Mouse (Mus musculus) intestine, embryonic 15.5 days (tissue): ENCODE data around the gene 4930556J24Rik. TPM values are rescaled to one million over a fixed set of nuclear protein-coding genes. Genes with fewer than 3 reads are reported as not detected.

Source experiments
- ATAC-seq: fragments of 200-750 bp; cut with Nextera tagmentation; 2 replicates; pipeline ENCODE4 v1.8.0; 2017; ENCODE audit warnings: moderate TSS enrichment, moderate library complexity
- H3K27ac ChIP-seq: fragments of 300-500 bp; sonication (generic); 2 replicates; pipeline ENCODE4 v1.5.1; 2015; ENCODE audit warnings: mild to moderate bottlenecking, inconsistent platforms
- H3K27me3 ChIP-seq: fragments of 300-500 bp; sonication (generic); replicated peaks from 2 replicates; pipeline ENCODE4 v1.6.1; 2015; ENCODE audit warnings: inconsistent platforms
- H3K36me3 ChIP-seq: fragments of 300-500 bp; sonication (generic); 2 replicates; pipeline ENCODE4 v1.6.1; 2015; ENCODE audit warnings: inconsistent platforms
- H3K4me1 ChIP-seq: fragments of 300-500 bp; sonication (generic); replicated peaks from 2 replicates; pipeline ENCODE4 v1.6.1; 2015; ENCODE audit warnings: inconsistent platforms
- H3K4me2 ChIP-seq: fragments of 300-500 bp; sonication (generic); replicated peaks from 2 replicates; pipeline ENCODE4 v1.6.1; 2015; ENCODE audit warnings: mild to moderate bottlenecking, inconsistent platforms
- H3K4me3 ChIP-seq: fragments of 300-500 bp; sonication (generic); replicated peaks from 2 replicates; pipeline ENCODE4 v1.5.1; 2015; ENCODE audit warnings: inconsistent platforms
- H3K9ac ChIP-seq: fragments of 300-500 bp; sonication (generic); 2 replicates; pipeline ENCODE4 v1.6.1; 2015; ENCODE audit warnings: inconsistent platforms
- H3K9me3 ChIP-seq: fragments of 300-500 bp; sonication (generic); 2 replicates; pipeline ENCODE4 v1.6.1; 2016; ENCODE audit warnings: inconsistent platforms
- WGBS: fragments of 180-500 bp; shearing (Covaris S2); methylation state at CpG from one replicate; pipeline ENCODE4 v1.1.7; 2015; 5-methylcytosine and 5-hydroxymethylcytosine counted together
- polyA plus RNA-seq: library from polyadenylated mRNA; unstranded; fragments of >200 nt; fragmentation: Nextera tagmentation; extraction: Ambion mirVana; gene quantifications from 2 replicates; pipeline ENCODE4 v1.2.1, GENCODE M21; 2015

The 4930556J24Rik gene
- polyA plus RNA-seq, 1 experiment from 2014 or later = not detected

GRCm38 (mm10) chr11:3895933-3896332, 80.6 kb downstream of the 4930556J24Rik start:
- Histone ChIP-seq H3K4me3 (no peak overlapping the region), H3K27me3 (no peaks in the 10 kb centered on the region), H3K9me3 (no peaks in the 10 kb centered on the region), H3K36me3 (no peaks in the 10 kb centered on the region), H3K4me1 (0 out of 2 replicates have a peak, but pooled peaks cover 6% of the 10 kb centered on the region), H3K9ac (no peak overlapping the region), H3K4me2 (no peak overlapping the region), H3K27ac (no peak overlapping the region)
- WGBS = 81% methylated on average over 1 of the region's 1 CpGs
- no peak for ATAC-seq

GRCm38 (mm10) chr11:3895458-3895857, 81.1 kb downstream of the 4930556J24Rik start:
- H3K4me3 ChIP-seq = peak overlapping the region; percentile 48
- ATAC-seq = peak; percentile 86
- peak overlapping the region; percentile 93 for H3K27ac ChIP-seq
- H3K27me3 ChIP-seq = no peaks in the 10 kb centered on the region
- no peaks in the 10 kb centered on the region for H3K9me3 ChIP-seq
- 0 out of 2 replicates have a peak, but pooled peaks cover 5% of the 10 kb centered on the region for H3K4me1 ChIP-seq
- no peaks in the 10 kb centered on the region for H3K36me3 ChIP-seq
- H3K9ac ChIP-seq = peak overlapping the region; percentile 44
- 3% methylated on average over 10 of the region's 10 CpGs for WGBS
- H3K4me2 ChIP-seq = peak overlapping the region; percentile 95

- Histone ChIP-seq H3K9me3 (no peaks in the 10 kb centered on the region), H3K27ac (peak within 1 kb of the TSS; percentile 93), H3K4me2 (peak within 1 kb of the TSS; percentile 95), H3K27me3 (no peaks in the 10 kb centered on the region), H3K4me3 (peak within 1 kb of the TSS; percentile 48), H3K4me1 (0 out of 2 replicates have a peak, but pooled peaks cover 2% of the 10 kb centered on the region), H3K36me3 (no peaks in the 10 kb centered on the region), H3K9ac (peak within 1 kb of the TSS; percentile 44)
- WGBS = 4% methylated on average over 46 of the region's 46 CpGs
- ATAC-seq = peak; percentile 97
Measured at GRCm38 (mm10) chr11:3894406-3895281, 81.9 kb downstream of the 4930556J24Rik start, which contains the start of the genes 4921536K21Rik and Dusp18. Gene 4921536K21Rik (minus strand): TSS chr11:3895098. Gene Dusp18 (plus strand): TSS chr11:3895240.

- Histone ChIP-seq H3K9ac (no peak overlapping the region), H3K4me2 (no peak overlapping the region), H3K27ac (no peak overlapping the region), H3K9me3 (no peaks in the 10 kb centered on the region), H3K4me1 (0 out of 2 replicates have a peak, but pooled peaks cover 2% of the 10 kb centered on the region), H3K36me3 (no peaks in the 10 kb centered on the region), H3K4me3 (no peak overlapping the region), H3K27me3 (no peaks in the 10 kb centered on the region)
- ATAC-seq = no peak
- WGBS = 82% methylated on average over 6 of the region's 6 CpGs
Measured at GRCm38 (mm10) chr11:3893970-3894369, 82.6 kb downstream of the 4930556J24Rik start.

Other genes starting within 250 kb of the 4930556J24Rik start
- gene Osbp2, start 112.9 kb downstream of the 4930556J24Rik start, polyA plus RNA-seq = 0.50 and 1.1 TPM in 2 replicates
- gene 4921536K21Rik, start 81.7 kb downstream of the 4930556J24Rik start, polyA plus RNA-seq = 0.27 and 0.29 TPM in 2 replicates
- gene Dusp18, start 81.5 kb downstream of the 4930556J24Rik start, polyA plus RNA-seq = 6.4 and 7.0 TPM in 2 replicates
- 3.2 and 3.4 TPM in 2 replicates for gene Slc35e4, start 62.1 kb downstream of the 4930556J24Rik start, polyA plus RNA-seq
- gene Tcn2, start 44.6 kb downstream of the 4930556J24Rik start, polyA plus RNA-seq = 57.5 and 63.7 TPM in 2 replicates
- 81.3 and 84.1 TPM in 2 replicates for gene Pes1, start 12.8 kb downstream of the 4930556J24Rik start, polyA plus RNA-seq
- gene Gal3st1, start 6.9 kb upstream of the 4930556J24Rik start, polyA plus RNA-seq = 26.0 and 27.0 TPM in 2 replicates
- gene Sec14l4, start 54.7 kb upstream of the 4930556J24Rik start, polyA plus RNA-seq = 0.52 and 0.63 TPM in 2 replicates
- not detected in 2 replicates for gene Sec14l3, start 88.1 kb upstream of the 4930556J24Rik start, polyA plus RNA-seq
- gene Mtfp1, start 118.7 kb upstream of the 4930556J24Rik start, polyA plus RNA-seq = 32.2 and 37.0 TPM in 2 replicates
- gene Sec14l2, start 146.6 kb upstream of the 4930556J24Rik start, polyA plus RNA-seq = 1.4 and 1.7 TPM in 2 replicates
- 20.2 and 21.8 TPM in 2 replicates for gene Rnf215, start 158.4 kb upstream of the 4930556J24Rik start, polyA plus RNA-seq
- gene Ccdc157, start 183.5 kb upstream of the 4930556J24Rik start, polyA plus RNA-seq = 3.7 and 3.8 TPM in 2 replicates
- 43.8 and 47.1 TPM in 2 replicates for gene Sf3a1, start 183.6 kb upstream of the 4930556J24Rik start, polyA plus RNA-seq
- gene Tbc1d10a, start 210.0 kb upstream of the 4930556J24Rik start, polyA plus RNA-seq = 32.3 and 32.4 TPM in 2 replicates
- 3.1 and 4.5 TPM in 2 replicates for gene Castor1, start 241.4 kb upstream of the 4930556J24Rik start, polyA plus RNA-seq